Mouse (Mus musculus): ENCODE measurements around the gene Olfr6. TPM values are rescaled to one million over a fixed set of nuclear protein-coding genes. Genes with fewer than 3 reads are reported as not detected.
"Not testable (repeated sequence)": the region's sequence is repeated elsewhere in the genome, so short reads cannot be mapped to it uniquely, and the experiment has no call there.

The Olfr6 gene
- not detected in 2 replicates for total RNA-seq (2015)
- total RNA-seq (2017) = not detected in 2 replicates

GRCm38 (mm10) chr7:106963837-106964236 lies at the start of gene Olfr6:
Gene Olfr6, minus strand, starts transcription at chr7:106963937.
- ATAC-seq (replicated peaks; ENCODE audit: poor library complexity) = no peak

GRCm38 (mm10) chr7:107005972-107006371 lies 42.2 kb upstream of the Olfr6 start, which contains the start of gene Olfr2:
Gene Olfr2, minus strand, starts transcription at chr7:107006072.
- no peak for ATAC-seq (replicated peaks; ENCODE audit: poor library complexity)

- peak; percentile 63 for ATAC-seq (replicated peaks; ENCODE audit: poor library complexity)
Measured at GRCm38 (mm10) chr7:107004169-107004568, 40.4 kb upstream of the Olfr6 start.

GRCm38 (mm10) chr7:107000798-107001197 lies 37.1 kb upstream of the Olfr6 start:
- ATAC-seq (replicated peaks; ENCODE audit: poor library complexity) = peak; percentile 96

- no peak for ATAC-seq (replicated peaks; ENCODE audit: poor library complexity)
Measured at GRCm38 (mm10) chr7:106985236-106985635, 21.5 kb upstream of the Olfr6 start.

- no peak for ATAC-seq (replicated peaks; ENCODE audit: poor library complexity)
Measured at GRCm38 (mm10) chr7:106975353-106975752, 11.6 kb upstream of the Olfr6 start, which contains the start of gene Olfr711. Gene Olfr711, minus strand, starts transcription at chr7:106975453.

GRCm38 (mm10) chr7:106967503-106967902 lies 3.8 kb upstream of the Olfr6 start:
- 0 out of 2 replicates have a peak, but pooled peaks have one; percentile 31 for ATAC-seq (replicated peaks; ENCODE audit: poor library complexity)

GRCm38 (mm10) chr7:106948212-106948611 lies 15.5 kb downstream of the Olfr6 start, which contains the start of gene Olfr710:
Gene Olfr710, minus strand, starts transcription at chr7:106948312.
- no peak for ATAC-seq (replicated peaks; ENCODE audit: poor library complexity)

GRCm38 (mm10) chr7:106932119-106932518 lies 31.6 kb downstream of the Olfr6 start, which contains the start of gene Olfr709-ps1:
Gene Olfr709-ps1, minus strand, starts transcription at chr7:106932219.
- no peak for ATAC-seq (replicated peaks; ENCODE audit: poor library complexity)

- ATAC-seq (replicated peaks; ENCODE audit: poor library complexity) = not testable (repeated sequence)
Measured at GRCm38 (mm10) chr7:106920961-106921360, 42.8 kb downstream of the Olfr6 start.

GRCm38 (mm10) chr7:106907676-106908075 lies 56.1 kb downstream of the Olfr6 start, which contains the start of gene Olfr1532-ps1:
Gene Olfr1532-ps1, plus strand, starts transcription at chr7:106908001.
- ATAC-seq (replicated peaks; ENCODE audit: poor library complexity) = peak; percentile 64

Other genes starting within 250 kb of the Olfr6 start
- 0.05 TPM in 1 of 2 replicates, not detected in the other for gene Olfr695, start 247.5 kb downstream of the Olfr6 start, total RNA-seq (2015)
- gene Olfr695, start 247.5 kb downstream of the Olfr6 start, total RNA-seq (2017) = not detected in 2 replicates
- not detected in 2 replicates for gene Olfr697, start 221.5 kb downstream of the Olfr6 start, total RNA-seq (2015)
- not detected in 2 replicates for gene Olfr697, start 221.5 kb downstream of the Olfr6 start, total RNA-seq (2017)
- gene Olfr698, start 208.5 kb downstream of the Olfr6 start, total RNA-seq (2015) = not detected in 2 replicates
- not detected in 2 replicates for gene Olfr698, start 208.5 kb downstream of the Olfr6 start, total RNA-seq (2017)
- gene Olfr699, start 170.7 kb downstream of the Olfr6 start, total RNA-seq (2015) = not detected in 2 replicates
- not detected in 2 replicates for gene Olfr699, start 170.7 kb downstream of the Olfr6 start, total RNA-seq (2017)
- not detected in 2 replicates for gene Olfr700, start 155.1 kb downstream of the Olfr6 start, total RNA-seq (2015)
- not detected in 2 replicates for gene Olfr700, start 155.1 kb downstream of the Olfr6 start, total RNA-seq (2017)
- gene Olfr701, start 149.8 kb downstream of the Olfr6 start, total RNA-seq (2015) = not detected in 2 replicates
- gene Olfr701, start 149.8 kb downstream of the Olfr6 start, total RNA-seq (2017) = not detected in 2 replicates
- not detected in 2 replicates for gene Olfr702, start 130.0 kb downstream of the Olfr6 start, total RNA-seq (2015)
- not detected in 2 replicates for gene Olfr702, start 130.0 kb downstream of the Olfr6 start, total RNA-seq (2017)
- not detected in 2 replicates for gene Olfr703, start 120.6 kb downstream of the Olfr6 start, total RNA-seq (2015)
- not detected in 2 replicates for gene Olfr703, start 120.6 kb downstream of the Olfr6 start, total RNA-seq (2017)
- gene Olfr704, start 100.8 kb downstream of the Olfr6 start, total RNA-seq (2015) = not detected in 2 replicates
- gene Olfr704, start 100.8 kb downstream of the Olfr6 start, total RNA-seq (2017) = not detected in 2 replicates
- not detected in 2 replicates for gene Olfr705, start 87.0 kb downstream of the Olfr6 start, total RNA-seq (2015)
- not detected in 2 replicates for gene Olfr705, start 87.0 kb downstream of the Olfr6 start, total RNA-seq (2017)
- not detected in 2 replicates for gene Olfr706, start 75.8 kb downstream of the Olfr6 start, total RNA-seq (2015)
- gene Olfr706, start 75.8 kb downstream of the Olfr6 start, total RNA-seq (2017) = not detected in 2 replicates
- gene Olfr707, start 62.7 kb downstream of the Olfr6 start, total RNA-seq (2015) = not detected in 2 replicates
- not detected in 2 replicates for gene Olfr707, start 62.7 kb downstream of the Olfr6 start, total RNA-seq (2017)
- gene Olfr1532-ps1, start 55.9 kb downstream of the Olfr6 start, total RNA-seq (2015) = not detected in 2 replicates
- gene Olfr1532-ps1, start 55.9 kb downstream of the Olfr6 start, total RNA-seq (2017) = not detected in 2 replicates
- gene Olfr709-ps1, start 31.7 kb downstream of the Olfr6 start, total RNA-seq (2015) = 0.02 TPM in 1 of 2 replicates, not detected in the other
- gene Olfr709-ps1, start 31.7 kb downstream of the Olfr6 start, total RNA-seq (2017) = not detected in 2 replicates
- not detected in 2 replicates for gene Olfr710, start 15.6 kb downstream of the Olfr6 start, total RNA-seq (2015)
- gene Olfr710, start 15.6 kb downstream of the Olfr6 start, total RNA-seq (2017) = not detected in 2 replicates
- gene Olfr711, start 11.5 kb upstream of the Olfr6 start, total RNA-seq (2015) = not detected in 2 replicates
- gene Olfr711, start 11.5 kb upstream of the Olfr6 start, total RNA-seq (2017) = not detected in 2 replicates
- gene Olfr2, start 42.1 kb upstream of the Olfr6 start, total RNA-seq (2015) = not detected in 2 replicates
- not detected in 2 replicates for gene Olfr2, start 42.1 kb upstream of the Olfr6 start, total RNA-seq (2017)
- gene Olfr713, start 67.2 kb upstream of the Olfr6 start, total RNA-seq (2015) = not detected in 2 replicates
- not detected in 2 replicates for gene Olfr713, start 67.2 kb upstream of the Olfr6 start, total RNA-seq (2017)
- not detected in 2 replicates for gene Olfr714, start 107.0 kb upstream of the Olfr6 start, total RNA-seq (2015)
- gene Olfr714, start 107.0 kb upstream of the Olfr6 start, total RNA-seq (2017) = not detected in 2 replicates
- gene Olfr17, start 129.3 kb upstream of the Olfr6 start, total RNA-seq (2015) = not detected in 2 replicates
- gene Olfr17, start 129.3 kb upstream of the Olfr6 start, total RNA-seq (2017) = not detected in 2 replicates
- gene Olfr715b, start 146.4 kb upstream of the Olfr6 start, total RNA-seq (2015) = not detected in 2 replicates
- not detected in 2 replicates for gene Olfr715b, start 146.4 kb upstream of the Olfr6 start, total RNA-seq (2017)
- gene Olfr715, start 167.1 kb upstream of the Olfr6 start, total RNA-seq (2015) = not detected in 2 replicates
- gene Olfr715, start 167.1 kb upstream of the Olfr6 start, total RNA-seq (2017) = not detected in 2 replicates
- not detected in 2 replicates for gene Olfr716, start 174.4 kb upstream of the Olfr6 start, total RNA-seq (2015)
- not detected in 2 replicates for gene Olfr716, start 174.4 kb upstream of the Olfr6 start, total RNA-seq (2017)
- gene Nlrp14, start 203.1 kb upstream of the Olfr6 start, total RNA-seq (2015) = not detected in 2 replicates
- not detected in 2 replicates for gene Nlrp14, start 203.1 kb upstream of the Olfr6 start, total RNA-seq (2017)
- not detected in 2 replicates for gene Rbmxl2, start 245.5 kb upstream of the Olfr6 start, total RNA-seq (2015)
- not detected in 2 replicates for gene Rbmxl2, start 245.5 kb upstream of the Olfr6 start, total RNA-seq (2017)